Mouse (Mus musculus) limb, embryonic 10.5 days (tissue): ENCODE data around the gene Zmynd19. TPM values are rescaled to one million over a fixed set of nuclear protein-coding genes. Genes with fewer than 3 reads are reported as not detected.
"Not testable (repeated sequence)": the region's sequence is repeated elsewhere in the genome, so short reads cannot be mapped to it uniquely, and the experiment has no call there.

Experiments used
- DNase-seq: peaks from one replicate; pipeline ENCODE4 v3.0.0-alpha.2; 2017; ENCODE audit warnings: low spot score
- H3K27ac ChIP-seq: fragments of 300-500 bp; sonication (generic); 2 replicates; pipeline ENCODE4 v1.5.1; 2016; ENCODE audit warnings: mild to moderate bottlenecking
- H3K27me3 ChIP-seq: fragments of 300-500 bp; sonication (generic); 2 replicates; pipeline ENCODE4 v1.6.1; 2016; ENCODE audit warnings: low read depth, mild to moderate bottlenecking; ENCODE audit not compliant: poor library complexity, severe bottlenecking
- H3K36me3 ChIP-seq: fragments of 300-500 bp; sonication (generic); 2 replicates; pipeline ENCODE4 v1.6.1; 2016; ENCODE audit warnings: mild to moderate bottlenecking, moderate library complexity
- H3K4me1 ChIP-seq: fragments of 300-500 bp; sonication (generic); 2 replicates; pipeline ENCODE4 v1.6.1; 2016
- H3K4me3 ChIP-seq: fragments of 300-500 bp; sonication (generic); 2 replicates; pipeline ENCODE4 v1.5.1; 2016; ENCODE audit warnings: mild to moderate bottlenecking, moderate library complexity
- H3K9me3 ChIP-seq: fragments of 300-500 bp; sonication (generic); replicated peaks from 2 replicates; pipeline ENCODE4 v1.6.1; 2016; ENCODE audit warnings: mild to moderate bottlenecking
- WGBS: fragments of 180-500 bp; shearing (Covaris S2); methylation state at CpG from one replicate; pipeline ENCODE4 v1.1.7; 2016; 5-methylcytosine and 5-hydroxymethylcytosine counted together
- polyA plus RNA-seq: library from polyadenylated mRNA; unstranded; fragments of >200 nt; fragmentation: Nextera tagmentation; extraction: Ambion mirVana; gene quantifications from 2 replicates; pipeline ENCODE4 v1.2.1, GENCODE M21; 2016

Gene Zmynd19
- polyA plus RNA-seq, 1 experiment from 2014 or later, result 24.6 TPM

- Histone ChIP-seq H3K27me3 (no peaks in the 10 kb centered on the region), H3K36me3 (peaks cover 79% of the 10 kb centered on the region), H3K4me3 (no peak overlapping the region), H3K4me1 (peaks cover 9% of the 10 kb centered on the region), H3K9me3 (no peaks in the 10 kb centered on the region), H3K27ac (no peak overlapping the region)
- peak; percentile 42 for DNase-seq
- 27% methylated on average over 3 of the region's 3 CpGs for WGBS
Measured at GRCm38 (mm10) chr2:24960910-24961309, 11.3 kb downstream of the Zmynd19 start.

- H3K27ac ChIP-seq, result peak within 1 kb of the TSS; percentile 89
- 1% methylated on average over 28 of the region's 28 CpGs for WGBS
Measured at GRCm38 (mm10) chr2:24962304-24963000, 12.9 kb downstream of the Zmynd19 start, which contains the start of gene Dph7. Gene Dph7, plus strand, starts transcription at chr2:24962400.

GRCm38 (mm10) chr2:24970386-24970785 is 20.8 kb downstream of the Zmynd19 start:
- Histone ChIP-seq H3K36me3 (peaks cover 79% of the 10 kb centered on the region), H3K4me3 (no peak overlapping the region), H3K27me3 (no peaks in the 10 kb centered on the region), H3K27ac (no peak overlapping the region), H3K4me1 (peaks cover 9% of the 10 kb centered on the region), H3K9me3 (no peaks in the 10 kb centered on the region)
- DNase-seq, result no peak
- WGBS, result 86% methylated on average over 4 of the region's 4 CpGs

More at GRCm38 (mm10) chr2:24962304-24963000, 12.9 kb downstream of the Zmynd19 start, which contains the start of gene Dph7:
- Histone ChIP-seq H3K4me1 (peaks cover 9% of the 10 kb centered on the region), H3K4me3 (peak within 1 kb of the TSS; percentile 88), H3K27me3 (no peaks in the 10 kb centered on the region), H3K9me3 (no peaks in the 10 kb centered on the region), H3K36me3 (peaks cover 79% of the 10 kb centered on the region)
- DNase-seq, result peak; percentile 91

- H3K9me3 ChIP-seq, H3K27me3 ChIP-seq, DNase-seq: not testable (repeated sequence)
- H3K4me3 ChIP-seq, result peak overlapping the region; percentile 83
- H3K27ac ChIP-seq, result peak overlapping the region; percentile 80
- under 1% methylated on average over 17 of the region's 17 CpGs for WGBS
- H3K4me1 ChIP-seq, result peaks cover 19% of the 10 kb centered on the region
- peaks cover 41% of the 10 kb centered on the region for H3K36me3 ChIP-seq
Measured at GRCm38 (mm10) chr2:24974452-24974851, 24.9 kb downstream of the Zmynd19 start.

GRCm38 (mm10) chr2:24974906-24975703 is 25.5 kb downstream of the Zmynd19 start, which contains the start of gene Mrpl41:
Gene Mrpl41, minus strand, starts transcription at chr2:24975098.
- under 1% methylated on average over 64 of the region's 64 CpGs for WGBS
- Histone ChIP-seq H3K36me3 (peaks cover 35% of the 10 kb centered on the region), H3K9me3 (no peaks in the 10 kb centered on the region), H3K4me1 (peaks cover 19% of the 10 kb centered on the region), H3K4me3 (peak within 1 kb of the TSS; percentile 83), H3K27me3 (no peaks in the 10 kb centered on the region), H3K27ac (peak within 1 kb of the TSS; percentile 82)
- DNase-seq, result peak; percentile 97

GRCm38 (mm10) chr2:24975704-24976297 is 26.2 kb downstream of the Zmynd19 start, which contains the start of gene Pnpla7:
Gene Pnpla7, plus strand, starts transcription at chr2:24976033.
- peaks cover 19% of the 10 kb centered on the region for H3K4me1 ChIP-seq
- peak; percentile 83 for DNase-seq
- no peaks in the 10 kb centered on the region for H3K9me3 ChIP-seq
- H3K4me3 ChIP-seq, result peak within 1 kb of the TSS; percentile 83
- under 1% methylated on average over 16 of the region's 16 CpGs for WGBS
- peak within 1 kb of the TSS; percentile 82 for H3K27ac ChIP-seq
- H3K36me3 ChIP-seq, result peaks cover 28% of the 10 kb centered on the region
- no peaks in the 10 kb centered on the region for H3K27me3 ChIP-seq

GRCm38 (mm10) chr2:24976960-24977359 is 27.4 kb downstream of the Zmynd19 start:
- 89% methylated on average over 5 of the region's 5 CpGs for WGBS
- Histone ChIP-seq H3K27ac (no peak overlapping the region), H3K4me1 (peaks cover 19% of the 10 kb centered on the region), H3K27me3 (no peaks in the 10 kb centered on the region), H3K9me3 (no peaks in the 10 kb centered on the region), H3K36me3 (peaks cover 16% of the 10 kb centered on the region), H3K4me3 (no peak overlapping the region)
- no peak for DNase-seq

- H3K4me1 ChIP-seq, result no peaks in the 10 kb centered on the region
- H3K27ac ChIP-seq, result no peak overlapping the region
- H3K27me3 ChIP-seq, result no peaks in the 10 kb centered on the region
- peaks cover 12% of the 10 kb centered on the region; the same call in 1 of the 2 replicates for H3K36me3 ChIP-seq
- DNase-seq, result no peak
- whole genome bisulfite sequencing, result 43% methylated on average over 2 of the region's 2 CpGs
- H3K4me3 ChIP-seq, result no peak overlapping the region
- H3K9me3 ChIP-seq, result no peaks in the 10 kb centered on the region
Measured at GRCm38 (mm10) chr2:24987762-24988161, 38.2 kb downstream of the Zmynd19 start.

- Histone ChIP-seq H3K27ac (no peak overlapping the region), H3K9me3 (no peaks in the 10 kb centered on the region), H3K4me3 (no peak overlapping the region), H3K4me1 (no peaks in the 10 kb centered on the region), H3K36me3 (0 out of 2 replicates have a peak, but pooled peaks cover 2% of the 10 kb centered on the region), H3K27me3 (no peaks in the 10 kb centered on the region)
- WGBS, result 93% methylated on average over 6 of the region's 6 CpGs
- DNase-seq, result no peak
Measured at GRCm38 (mm10) chr2:24995332-24995731, 45.7 kb downstream of the Zmynd19 start.

- Histone ChIP-seq H3K27me3 (no peaks in the 10 kb centered on the region), H3K9me3 (no peaks in the 10 kb centered on the region), H3K4me3 (no peak overlapping the region), H3K4me1 (no peaks in the 10 kb centered on the region), H3K27ac (no peak overlapping the region), H3K36me3 (0 out of 2 replicates have a peak, but pooled peaks cover 2% of the 10 kb centered on the region)
- WGBS, result 97% methylated on average over 2 of the region's 2 CpGs
- DNase-seq, result no peak
Measured at GRCm38 (mm10) chr2:24996471-24996870, 46.9 kb downstream of the Zmynd19 start.

GRCm38 (mm10) chr2:25000544-25001235 is 51.1 kb downstream of the Zmynd19 start:
- no peaks in the 10 kb centered on the region for H3K36me3 ChIP-seq
- DNase-seq, result no peak
- H3K27ac ChIP-seq, result no peak overlapping the region
- no peaks in the 10 kb centered on the region for H3K27me3 ChIP-seq
- H3K4me3 ChIP-seq, result no peak overlapping the region
- 86% methylated on average over 3 of the region's 3 CpGs for WGBS
- no peaks in the 10 kb centered on the region for H3K9me3 ChIP-seq
- no peaks in the 10 kb centered on the region for H3K4me1 ChIP-seq
